Mouse (Mus musculus): ENCODE measurements around the gene Unc119. TPM values are rescaled to one million over a fixed set of nuclear protein-coding genes. Genes with fewer than 3 reads are reported as not detected.

The Unc119 gene
- total RNA-seq (2014; rRNA removed) = 93.5 and 141 TPM in 2 replicates
- 79.6 and 83.4 TPM in 2 replicates for polyA plus RNA-seq (2015; fragmentation: Nextera tagmentation; extraction: Ambion mirVana)

DNA sequence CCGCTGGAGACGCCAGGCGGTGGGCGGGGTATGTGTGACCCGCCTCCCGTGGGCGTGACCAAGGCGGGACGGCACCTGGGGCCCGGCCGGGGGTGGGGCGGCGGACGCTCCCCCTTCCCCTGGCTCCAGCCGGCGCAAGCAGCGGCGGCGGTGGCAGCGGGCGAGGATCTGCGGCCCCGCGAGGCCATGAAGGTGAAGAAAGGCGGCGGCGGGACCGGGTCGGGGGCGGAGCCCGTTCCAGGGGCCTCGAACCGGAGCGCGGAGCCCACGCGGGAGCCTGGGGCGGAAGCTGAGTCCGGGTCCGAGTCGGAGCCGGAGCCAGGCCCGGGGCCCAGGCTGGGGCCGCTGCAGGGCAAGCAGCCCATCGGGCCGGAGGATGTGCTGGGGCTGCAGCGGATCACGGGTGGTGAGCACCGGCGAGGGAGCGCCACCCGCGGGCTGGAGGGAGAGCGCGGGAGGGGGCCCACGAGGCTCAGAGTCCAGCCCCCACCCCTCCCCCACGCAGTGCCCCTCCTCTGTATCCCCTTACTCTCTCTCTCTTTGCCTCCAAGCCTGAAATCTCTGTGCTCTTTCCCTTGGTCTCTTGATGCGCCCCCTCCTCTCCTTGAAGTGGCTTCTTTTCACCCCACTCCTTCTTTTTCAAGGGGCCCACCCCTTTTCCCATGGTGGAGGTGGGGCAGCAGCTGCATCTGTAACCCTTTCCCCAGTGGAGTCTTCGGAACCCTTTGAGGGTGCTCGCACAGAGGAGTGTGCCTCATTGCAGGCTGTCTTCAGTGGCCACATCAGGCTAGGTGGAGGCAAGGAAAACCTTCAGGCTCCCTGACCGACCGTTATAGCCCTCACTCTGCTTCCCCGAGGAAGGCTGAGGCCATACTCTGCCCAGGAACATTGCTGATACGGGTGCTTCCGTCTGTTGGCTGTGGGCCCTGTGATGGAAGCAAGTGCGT, at the start of gene Unc119:
TSS of gene Unc119 (plus strand) at position 102 of the 947 bp plus-strand sequence.
- peak within 1 kb of the TSS; percentile 81 for H3K9ac ChIP-seq (replicated peaks; ENCODE audit: low read length, poor library complexity, severe bottlenecking)
- H3K4me1 ChIP-seq (ENCODE audit: insufficient read depth, low read length) = peaks cover 16% of the 10 kb centered on the region; the same call in 1 of the 2 replicates
- H3K36me3 ChIP-seq (ENCODE audit: insufficient read depth, low read length) = peaks cover 28% of the 10 kb centered on the region
- H3K27ac ChIP-seq (ENCODE audit: low read depth, low read length) = peak within 1 kb of the TSS; percentile 79
- peak; percentile 76 for ATAC-seq (ENCODE audit: low FRiP score)
- WGBS = under 1% methylated on average over 49 of the region's 66 CpGs
- no peak; the same call in 1 of the 2 replicates for TF ChIP-seq CTCF (IDR thresholded peaks at IDR 0.05)
- peak within 1 kb of the TSS; percentile 63 for H3K4me3 ChIP-seq (ENCODE audit: low read depth, low read length)
- no peaks in the 10 kb centered on the region for H3K9me3 ChIP-seq (ENCODE audit: low read length)
- H3K4me2 ChIP-seq (ENCODE audit: low read depth, low read length, poor library complexity, severe bottlenecking) = peak within 1 kb of the TSS; percentile 71
- peak; percentile 72 for DNase-seq (ENCODE audit: low spot score)
- no peaks in the 10 kb centered on the region for H3K27me3 ChIP-seq (ENCODE audit: insufficient read depth, low read length)

DNA sequence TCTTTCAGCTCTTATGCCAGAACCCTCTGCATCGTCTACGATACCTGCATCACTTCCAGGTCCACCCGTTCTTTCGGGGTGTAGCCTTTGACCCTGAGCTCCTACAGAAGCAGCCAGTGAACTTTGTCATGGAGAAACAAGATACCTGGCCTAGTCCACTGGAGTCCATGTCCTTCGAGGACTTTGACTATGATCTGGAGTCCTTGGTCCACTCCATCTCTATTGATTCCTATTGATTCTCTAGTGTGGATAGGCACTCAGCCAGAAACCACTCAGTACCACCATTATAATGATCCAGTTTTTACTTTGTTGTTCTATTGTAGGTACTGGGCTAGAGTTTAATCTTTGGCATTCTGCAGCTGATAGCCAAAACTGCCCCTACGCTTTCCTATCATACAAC, 48.7 kb upstream of the Unc119 start:
- no peak for ATAC-seq (ENCODE audit: low FRiP score)
- no peak overlapping the region for H3K4me3 ChIP-seq (ENCODE audit: low read depth, low read length)
- no peak overlapping the region for H3K9ac ChIP-seq (replicated peaks; ENCODE audit: low read length, poor library complexity, severe bottlenecking)

GRCm38 (mm10) chr11:78300917-78301316, 42.4 kb upstream of the Unc119 start:
- ATAC-seq (ENCODE audit: low FRiP score) = no peak
- DNase-seq (ENCODE audit: low spot score) = no peak
- Histone ChIP-seq H3K4me2 (ENCODE audit: low read depth, low read length, poor library complexity, severe bottlenecking) (peak overlapping the region; percentile 100), H3K27me3 (ENCODE audit: insufficient read depth, low read length) (no peaks in the 10 kb centered on the region), H3K9me3 (ENCODE audit: low read length) (no peaks in the 10 kb centered on the region), H3K4me1 (ENCODE audit: insufficient read depth, low read length) (no peaks in the 10 kb centered on the region), H3K4me3 (ENCODE audit: low read depth, low read length) (peak overlapping the region; percentile 57), H3K27ac (ENCODE audit: low read depth, low read length) (no peak overlapping the region), H3K36me3 (ENCODE audit: insufficient read depth, low read length) (no peaks in the 10 kb centered on the region), H3K9ac (replicated peaks; ENCODE audit: low read length, poor library complexity, severe bottlenecking) (peak overlapping the region; percentile 46; the same call in 1 of the 2 replicates)
- no peak for TF ChIP-seq CTCF (IDR thresholded peaks at IDR 0.05)
- 71% methylated on average over 7 of the region's 7 CpGs for WGBS

More for the DNA sequence above, 48.7 kb upstream of the Unc119 start:
- Histone ChIP-seq H3K27ac (ENCODE audit: low read depth, low read length) (no peak overlapping the region), H3K4me1 (ENCODE audit: insufficient read depth, low read length) (no peaks in the 10 kb centered on the region), H3K27me3 (ENCODE audit: insufficient read depth, low read length) (no peaks in the 10 kb centered on the region), H3K36me3 (ENCODE audit: insufficient read depth, low read length) (peaks cover 6% of the 10 kb centered on the region; the same call in 1 of the 2 replicates), H3K9me3 (ENCODE audit: low read length) (no peaks in the 10 kb centered on the region), H3K4me2 (ENCODE audit: low read depth, low read length, poor library complexity, severe bottlenecking) (no peak overlapping the region)
- 98% methylated on average over 6 of the region's 6 CpGs for WGBS
- DNase-seq (ENCODE audit: low spot score) = no peak
- no peak for TF ChIP-seq CTCF (IDR thresholded peaks at IDR 0.05)

- no peak for TF ChIP-seq CTCF (IDR thresholded peaks at IDR 0.05)
- WGBS = under 1% methylated on average over 47 of the region's 49 CpGs
- Histone ChIP-seq H3K4me3 (ENCODE audit: low read depth, low read length) (peak within 1 kb of the TSS; percentile 57), H3K36me3 (ENCODE audit: insufficient read depth, low read length) (no peaks in the 10 kb centered on the region), H3K9me3 (ENCODE audit: low read length) (no peaks in the 10 kb centered on the region), H3K9ac (replicated peaks; ENCODE audit: low read length, poor library complexity, severe bottlenecking) (peak within 1 kb of the TSS; percentile 50), H3K4me1 (ENCODE audit: insufficient read depth, low read length) (no peaks in the 10 kb centered on the region), H3K4me2 (ENCODE audit: low read depth, low read length, poor library complexity, severe bottlenecking) (peak within 1 kb of the TSS; percentile 100), H3K27me3 (ENCODE audit: insufficient read depth, low read length) (no peaks in the 10 kb centered on the region), H3K27ac (ENCODE audit: low read depth, low read length) (no peak within 1 kb of the TSS)
- DNase-seq (ENCODE audit: low spot score) (peak; percentile 93), ATAC-seq (ENCODE audit: low FRiP score) (peak; percentile 90)
Observed at GRCm38 (mm10) chr11:78301357-78302084, 41.8 kb upstream of the Unc119 start, which contains the start of gene Spag5. Spag5 (plus strand) TSS chr11:78301529.

GRCm38 (mm10) chr11:78305272-78305671, 38.0 kb upstream of the Unc119 start:
- WGBS = 90% methylated on average over 4 of the region's 4 CpGs
- ATAC-seq (ENCODE audit: low FRiP score) = no peak
- DNase-seq (ENCODE audit: low spot score) = no peak
- H3K27ac ChIP-seq (ENCODE audit: low read depth, low read length) = no peak overlapping the region
- no peak overlapping the region for H3K9ac ChIP-seq (replicated peaks; ENCODE audit: low read length, poor library complexity, severe bottlenecking)
- H3K9me3 ChIP-seq (ENCODE audit: low read length) = no peaks in the 10 kb centered on the region
- no peaks in the 10 kb centered on the region for H3K36me3 ChIP-seq (ENCODE audit: insufficient read depth, low read length)
- H3K4me3 ChIP-seq (ENCODE audit: low read depth, low read length) = no peak overlapping the region
- H3K4me2 ChIP-seq (ENCODE audit: low read depth, low read length, poor library complexity, severe bottlenecking) = no peak overlapping the region
- TF ChIP-seq CTCF (IDR thresholded peaks at IDR 0.05) = no peak
- H3K27me3 ChIP-seq (ENCODE audit: insufficient read depth, low read length) = no peaks in the 10 kb centered on the region
- H3K4me1 ChIP-seq (ENCODE audit: insufficient read depth, low read length) = no peaks in the 10 kb centered on the region

Data from midbrain, postnatal 0 days (tissue).